Mouse (Mus musculus) heart, embryonic 16.5 days (tissue): Measurements from ENCODE around the gene Doc2b. TPM values are rescaled to one million over a fixed set of nuclear protein-coding genes. Genes with fewer than 3 reads are reported as not detected.
A peak's percentile ranks its signal among the peaks of the same experiment; 100 is the strongest.

Experiments used
- ATAC-seq: fragments of 200-750 bp; cut with Nextera tagmentation; replicated peaks from 2 replicates; pipeline ENCODE4 v1.8.0; 2017; ENCODE audit warnings: moderate number of reproducible peaks; ENCODE audit not compliant: insufficient read depth, low FRiP score; ENCODE audit errors: extremely low read depth
- H3K27ac ChIP-seq: fragments of 300-500 bp; sonication (generic); 2 replicates; pipeline ENCODE4 v1.5.1; 2014; ENCODE audit warnings: mild to moderate bottlenecking, low read length, control low read depth, moderate library complexity
- H3K27me3 ChIP-seq: fragments of 300-500 bp; sonication (generic); 2 replicates; pipeline ENCODE4 v1.6.1; 2014; ENCODE audit warnings: low read length, mixed read lengths; ENCODE audit not compliant: control insufficient read depth, insufficient read depth
- H3K36me3 ChIP-seq: fragments of 300-500 bp; sonication (generic); 2 replicates; pipeline ENCODE4 v1.6.1; 2014; ENCODE audit not compliant: control insufficient read depth, insufficient read depth
- H3K4me1 ChIP-seq: fragments of 300-500 bp; sonication (generic); 2 replicates; pipeline ENCODE4 v1.6.1; 2014; ENCODE audit warnings: low read length, mixed read lengths; ENCODE audit not compliant: control insufficient read depth, insufficient read depth
- H3K4me2 ChIP-seq: fragments of 300-500 bp; sonication (generic); 2 replicates; pipeline ENCODE4 v1.6.1; 2014; ENCODE audit warnings: low read depth, mild to moderate bottlenecking, control low read depth, low read length
- H3K4me3 ChIP-seq: fragments of 300-500 bp; sonication (generic); 2 replicates; pipeline ENCODE4 v1.5.1; 2014; ENCODE audit warnings: mild to moderate bottlenecking, control low read depth, low read length
- H3K9ac ChIP-seq: fragments of 300-500 bp; sonication (generic); 2 replicates; pipeline ENCODE4 v1.6.1; 2014; ENCODE audit warnings: low read length, control low read depth
- H3K9me3 ChIP-seq: fragments of 300-500 bp; sonication (generic); replicated peaks from 2 replicates; pipeline ENCODE4 v1.6.1; 2016; ENCODE audit warnings: low read length; ENCODE audit not compliant: control insufficient read depth
- WGBS: fragments of 180-500 bp; shearing (Covaris S2); extraction: QIAGEN DNeasy Blood & Tissue Kit; methylation state at CpG from one replicate; pipeline ENCODE4 v1.1.7; 2014; 5-methylcytosine and 5-hydroxymethylcytosine counted together
- polyA plus RNA-seq: library from polyadenylated mRNA; unstranded; fragments of >200 nt; fragmentation: Nextera tagmentation; extraction: Ambion mirVana; gene quantifications from 2 replicates; pipeline ENCODE4 v1.2.1, GENCODE M21; 2015

Doc2b gene
- polyA plus RNA-seq, 1 experiment from 2014 or later: 0.18 TPM

DNA sequence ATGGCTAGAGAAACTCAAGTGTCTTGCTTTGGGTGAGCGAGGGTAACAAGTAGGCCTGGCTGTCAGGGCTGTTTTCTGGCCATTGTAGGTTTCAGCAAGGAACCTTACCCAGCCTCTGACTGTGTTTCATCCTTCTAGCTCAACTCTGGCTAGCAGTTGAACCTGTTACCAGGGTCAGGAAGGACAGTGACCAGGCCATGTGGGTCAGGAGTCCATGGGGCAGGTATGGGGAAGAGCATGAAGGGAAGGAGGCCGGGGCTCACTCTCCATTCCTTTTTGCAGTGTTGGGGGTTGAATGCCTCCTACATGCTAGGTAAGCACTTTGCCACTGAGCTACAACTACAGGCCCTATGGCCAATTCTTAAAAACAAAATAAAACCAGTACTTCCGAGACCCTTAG is 34.5 kb upstream of the Doc2b start:
- H3K4me1 ChIP-seq: no peaks in the 10 kb centered on the region
- no peak overlapping the region for H3K9ac ChIP-seq
- 0 out of 2 replicates have a peak, but pooled peaks cover 2% of the 10 kb centered on the region for H3K9me3 ChIP-seq
- no peak overlapping the region for H3K4me2 ChIP-seq
- H3K36me3 ChIP-seq: no peaks in the 10 kb centered on the region
- ATAC-seq: no peak
- H3K27me3 ChIP-seq: no peaks in the 10 kb centered on the region
- WGBS: 90% methylated on average over 3 of the region's 3 CpGs
- H3K4me3 ChIP-seq: no peak overlapping the region
- no peak overlapping the region for H3K27ac ChIP-seq

DNA sequence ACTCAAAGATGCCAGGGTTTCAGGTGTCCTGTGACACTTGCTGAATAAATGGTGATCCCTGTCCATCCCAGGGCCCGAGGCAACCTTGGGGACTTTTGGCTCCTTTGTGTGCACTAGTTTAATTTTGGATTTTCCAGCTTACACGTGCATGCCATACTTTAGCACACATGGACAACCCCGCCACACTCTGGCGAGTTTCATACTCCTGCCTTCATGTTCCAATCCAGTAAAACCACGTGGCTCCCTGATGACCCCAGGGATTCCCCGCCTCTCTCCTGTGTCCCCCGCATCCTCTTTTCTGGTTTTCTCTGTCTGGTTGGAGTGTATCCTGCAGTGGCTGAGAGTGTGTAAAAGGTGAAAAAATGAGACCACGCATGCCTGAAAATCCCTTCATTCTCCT is 31.6 kb upstream of the Doc2b start:
- Histone ChIP-seq H3K9me3 (0 out of 2 replicates have a peak, but pooled peaks cover 2% of the 10 kb centered on the region), H3K4me1 (no peaks in the 10 kb centered on the region), H3K4me3 (no peak overlapping the region), H3K36me3 (no peaks in the 10 kb centered on the region), H3K9ac (no peak overlapping the region), H3K4me2 (no peak overlapping the region), H3K27ac (no peak overlapping the region), H3K27me3 (no peaks in the 10 kb centered on the region)
- 75% methylated on average over 8 of the region's 8 CpGs for WGBS
- no peak for ATAC-seq

DNA sequence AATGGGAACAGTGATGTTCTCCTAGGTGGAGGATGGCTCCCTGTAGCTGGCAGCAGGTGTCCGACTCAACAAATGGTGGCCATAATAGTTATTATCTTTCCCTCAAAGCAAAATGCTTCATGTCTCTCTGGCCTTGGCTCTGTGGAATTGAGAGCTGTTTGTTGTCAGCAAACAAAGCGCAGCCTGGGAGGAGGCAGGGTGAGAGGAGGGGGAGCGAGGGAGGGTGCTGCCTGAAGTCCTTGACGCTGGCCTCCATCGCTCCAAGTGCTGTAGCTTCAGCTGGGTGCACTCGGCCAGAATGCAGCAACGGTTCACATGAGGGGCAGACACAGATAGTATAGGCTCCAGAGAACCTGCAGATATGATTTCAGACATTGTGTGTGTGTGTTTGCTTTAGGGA is 27.7 kb upstream of the Doc2b start:
- no peak for ATAC-seq
- WGBS: 40% methylated on average over 7 of the region's 7 CpGs
- no peak overlapping the region for H3K9ac ChIP-seq

DNA sequence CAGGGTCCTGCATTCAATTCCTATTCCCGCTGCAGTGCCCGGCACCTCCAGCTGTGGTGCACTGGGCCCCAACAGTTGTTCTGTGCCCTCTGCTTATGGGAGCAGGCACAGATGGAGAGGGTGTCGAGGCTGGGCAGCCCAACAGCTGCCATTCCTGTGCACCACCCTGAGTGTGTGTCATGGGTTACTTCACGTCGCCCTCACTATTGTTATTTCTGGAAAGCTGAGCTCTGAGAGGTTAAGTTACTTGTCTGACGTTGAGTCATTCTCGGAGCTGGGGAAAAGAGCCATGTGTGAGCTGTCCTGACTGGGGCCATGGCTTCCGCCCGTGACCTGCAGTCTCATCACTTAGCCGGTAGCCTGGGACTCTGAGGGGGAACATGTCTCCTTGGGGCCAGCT is 17.2 kb upstream of the Doc2b start:
- Histone ChIP-seq H3K4me3 (no peak overlapping the region), H3K4me1 (peaks cover 23% of the 10 kb centered on the region), H3K36me3 (no peaks in the 10 kb centered on the region), H3K9me3 (no peaks in the 10 kb centered on the region), H3K27me3 (no peaks in the 10 kb centered on the region), H3K27ac (peak overlapping the region; percentile 40; the same call in 1 of the 2 replicates), H3K9ac (no peak overlapping the region), H3K4me2 (no peak overlapping the region)
- WGBS: 40% methylated on average over 10 of the region's 10 CpGs
- ATAC-seq: no peak

More for the DNA sequence above, 27.7 kb upstream of the Doc2b start:
- H3K9me3 ChIP-seq: no peaks in the 10 kb centered on the region
- no peak overlapping the region for H3K27ac ChIP-seq
- H3K4me3 ChIP-seq: no peak overlapping the region
- H3K4me2 ChIP-seq: no peak overlapping the region
- no peaks in the 10 kb centered on the region for H3K4me1 ChIP-seq
- H3K36me3 ChIP-seq: no peaks in the 10 kb centered on the region
- peaks cover 2% of the 10 kb centered on the region; the same call in 1 of the 2 replicates for H3K27me3 ChIP-seq

DNA sequence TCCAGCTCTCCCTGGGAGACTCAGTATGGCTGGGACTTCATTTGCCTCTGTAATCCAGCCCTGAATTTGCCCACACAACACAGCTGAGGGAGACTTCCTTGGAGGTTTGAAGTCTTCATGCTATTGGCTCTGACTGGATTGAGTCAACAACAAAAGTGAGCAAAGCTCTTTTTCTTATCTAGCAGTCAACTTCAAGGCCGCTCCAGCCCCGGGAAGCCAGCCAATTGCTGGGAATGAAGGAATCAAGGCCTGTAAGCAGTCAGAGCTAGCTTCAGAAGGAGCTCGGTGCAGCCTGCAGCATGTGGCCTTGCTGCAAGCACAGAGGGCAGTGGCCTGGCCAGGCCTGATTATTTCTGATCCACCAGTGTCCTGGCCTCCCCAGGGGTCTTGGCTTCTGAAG is 16.1 kb upstream of the Doc2b start:
- no peak overlapping the region for H3K4me2 ChIP-seq
- no peaks in the 10 kb centered on the region for H3K9me3 ChIP-seq
- 8% methylated on average over 3 of the region's 3 CpGs for WGBS
- H3K4me3 ChIP-seq: no peak overlapping the region
- peak overlapping the region; percentile 89 for H3K27ac ChIP-seq
- 0 out of 2 replicates have a peak overlapping the region, but pooled peaks have one; percentile 8 for H3K9ac ChIP-seq
- peaks cover 23% of the 10 kb centered on the region for H3K4me1 ChIP-seq
- H3K36me3 ChIP-seq: no peaks in the 10 kb centered on the region
- no peaks in the 10 kb centered on the region for H3K27me3 ChIP-seq
- peak; percentile 85 for ATAC-seq

DNA sequence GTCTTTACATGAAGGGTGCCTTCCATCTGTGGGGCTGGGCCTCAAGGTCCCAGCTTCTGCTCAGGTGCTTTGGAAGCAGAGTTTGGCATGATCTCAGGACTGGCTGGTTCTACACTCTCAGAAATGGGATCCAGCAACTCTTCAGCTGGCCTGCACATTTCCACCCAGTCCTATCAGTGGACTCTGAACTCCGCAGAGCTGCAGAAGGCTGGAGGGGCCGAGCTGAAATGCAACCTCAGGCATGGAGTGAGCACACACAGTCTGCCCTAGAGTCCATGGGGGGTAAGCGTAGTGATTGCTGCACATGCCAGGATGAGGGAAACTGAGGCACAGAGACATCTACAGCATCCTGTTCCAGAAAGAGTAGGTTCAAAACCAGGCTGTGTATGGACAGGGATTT is 14.7 kb upstream of the Doc2b start:
- Histone ChIP-seq H3K4me2 (no peak overlapping the region), H3K36me3 (no peaks in the 10 kb centered on the region), H3K9me3 (no peaks in the 10 kb centered on the region), H3K4me1 (peaks cover 23% of the 10 kb centered on the region), H3K9ac (no peak overlapping the region), H3K27ac (no peak overlapping the region), H3K27me3 (no peaks in the 10 kb centered on the region), H3K4me3 (no peak overlapping the region)
- no peak for ATAC-seq
- 91% methylated on average over 3 of the region's 3 CpGs for WGBS

DNA sequence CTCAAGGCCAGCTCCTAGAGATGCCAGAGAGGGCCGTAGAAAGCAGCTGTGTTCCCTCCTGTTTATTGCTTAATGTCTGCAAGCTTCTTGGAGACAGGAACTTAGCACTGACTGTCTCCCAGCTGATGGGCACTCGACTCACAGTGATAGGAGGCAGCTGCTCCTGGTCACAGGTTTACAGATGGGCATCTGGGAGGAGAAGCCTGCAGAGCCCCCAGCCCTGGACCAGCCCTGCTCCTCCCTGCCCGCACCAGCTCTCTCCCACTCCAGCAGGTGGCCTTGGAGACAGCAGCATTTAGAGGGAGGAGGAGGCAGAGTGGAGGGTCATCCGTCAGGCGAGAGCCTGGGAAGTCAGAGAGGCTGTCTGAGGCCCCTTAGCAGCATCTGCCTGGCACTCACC is 11.6 kb upstream of the Doc2b start:
- Histone ChIP-seq H3K4me2 (no peak overlapping the region), H3K9ac (no peak overlapping the region), H3K9me3 (no peaks in the 10 kb centered on the region), H3K4me1 (peaks cover 10% of the 10 kb centered on the region), H3K36me3 (no peaks in the 10 kb centered on the region), H3K4me3 (no peak overlapping the region), H3K27me3 (no peaks in the 10 kb centered on the region), H3K27ac (no peak overlapping the region)
- 41% methylated on average over 5 of the region's 5 CpGs for WGBS
- no peak for ATAC-seq

DNA sequence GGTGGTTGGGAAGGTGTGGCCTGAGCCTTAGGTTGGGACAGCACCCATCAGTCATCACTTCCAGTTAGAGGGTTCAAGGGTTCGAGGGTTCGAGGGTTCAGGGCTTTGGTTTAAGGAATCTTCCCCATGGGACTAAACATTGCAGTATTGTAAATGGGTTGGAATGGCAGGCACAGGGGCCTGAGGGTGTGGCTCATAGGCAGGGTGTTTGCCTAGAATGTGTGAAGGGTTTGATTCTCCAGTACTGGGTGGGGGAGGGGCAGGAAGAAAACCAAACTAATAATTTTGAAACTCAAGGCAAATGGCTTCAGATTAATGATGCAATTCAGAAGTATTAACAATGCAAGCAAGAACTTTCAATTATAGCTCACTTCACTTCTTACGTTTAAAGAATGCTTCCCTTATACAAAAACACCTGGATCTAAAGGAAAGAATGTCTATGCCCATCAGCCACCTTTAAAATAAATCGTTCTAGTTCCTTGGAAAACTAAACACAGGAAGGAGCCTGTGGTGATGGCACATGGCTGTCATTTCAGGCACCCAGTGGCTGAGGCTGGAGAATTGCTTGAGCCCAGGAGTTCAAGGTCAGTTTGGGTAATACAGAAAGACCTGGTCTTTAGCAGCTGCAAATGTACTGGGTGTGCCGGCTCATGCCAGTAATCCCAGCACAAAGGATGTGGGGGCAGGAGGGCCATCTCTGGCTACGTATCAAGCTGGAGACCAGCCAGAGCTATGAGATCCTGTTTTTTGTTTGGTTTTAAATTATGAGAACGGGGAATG is 6.1 kb upstream of the Doc2b start:
- Histone ChIP-seq H3K27me3 (peaks cover 21% of the 10 kb centered on the region), H3K27ac (no peak overlapping the region), H3K4me2 (no peak overlapping the region), H3K9me3 (no peaks in the 10 kb centered on the region), H3K9ac (no peak overlapping the region), H3K4me3 (no peak overlapping the region), H3K36me3 (no peaks in the 10 kb centered on the region), H3K4me1 (no peaks in the 10 kb centered on the region)
- WGBS: 69% methylated on average over 7 of the region's 7 CpGs
- no peak for ATAC-seq

DNA sequence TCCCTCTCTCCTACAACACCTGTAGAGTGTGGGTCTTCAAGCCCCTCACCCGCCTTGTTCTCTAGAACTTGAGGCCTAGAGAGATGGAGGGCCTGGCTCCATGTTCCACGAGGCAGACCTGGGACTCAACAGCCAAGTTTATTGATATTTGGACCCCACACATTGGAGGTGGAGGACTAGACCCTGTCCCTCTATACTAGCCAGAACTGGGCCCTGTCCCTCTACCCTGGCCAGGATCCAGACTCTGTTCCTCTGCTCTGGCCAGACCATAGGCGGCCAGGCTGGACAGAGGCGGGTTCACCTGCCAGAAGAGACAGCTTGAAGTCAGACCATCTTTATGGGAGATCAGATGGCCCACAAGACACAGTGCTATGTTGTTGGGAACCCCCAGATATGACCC is 5.5 kb upstream of the Doc2b start:
- peaks cover 26% of the 10 kb centered on the region for H3K27me3 ChIP-seq
- H3K4me3 ChIP-seq: no peak overlapping the region
- no peak overlapping the region for H3K4me2 ChIP-seq
- no peaks in the 10 kb centered on the region for H3K9me3 ChIP-seq
- H3K36me3 ChIP-seq: no peaks in the 10 kb centered on the region
- no peaks in the 10 kb centered on the region for H3K4me1 ChIP-seq
- H3K27ac ChIP-seq: no peak overlapping the region
- no peak overlapping the region for H3K9ac ChIP-seq
- ATAC-seq: no peak
- WGBS: 80% methylated on average over 4 of the region's 4 CpGs
